Mouse (Mus musculus) naive thymus-derived CD4-positive, alpha-beta T cell, adult 2 months (primary cell): ENCODE data around the gene Clec4a4.
"Not testable (repeated sequence)": the region's sequence is repeated elsewhere in the genome, so short reads cannot be mapped to it uniquely, and the experiment has no call there.

Experiments
- DNase-seq: peaks from one replicate; pipeline ENCODE4 v3.0.0-alpha.2; 2011; ENCODE audit warnings: low read depth

The Clec4a4 gene

GRCm38 (mm10) chr6:122989876-122990437 is at the start of gene Clec4a4:
Gene Clec4a4, plus strand, starts transcription at chr6:122990367.
- DNase-seq = no peak

GRCm38 (mm10) chr6:122946760-122947159 is 43.4 kb upstream of the Clec4a4 start:
- DNase-seq = no peak

DNA sequence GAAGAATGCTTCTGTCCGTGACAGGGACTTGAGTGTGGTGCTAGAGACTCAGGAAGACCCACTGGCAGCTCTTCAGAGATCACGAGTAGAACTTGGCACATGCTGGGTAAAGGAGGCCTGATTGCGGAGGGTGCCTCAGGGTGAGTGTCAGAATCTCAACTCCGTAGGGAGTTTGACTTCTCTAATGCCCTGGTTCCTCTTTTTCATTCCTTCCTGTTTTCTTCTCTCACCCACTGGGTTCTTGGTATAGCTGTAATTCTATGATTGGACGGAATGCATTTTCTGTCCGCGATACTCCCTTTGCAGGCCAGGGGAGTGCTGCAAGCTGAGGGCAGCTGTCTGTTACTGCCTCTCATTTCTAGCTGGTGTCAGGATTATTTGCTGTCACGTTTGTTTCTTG is 37.8 kb upstream of the Clec4a4 start, which contains the start of gene Clec4a3:
Clec4a3 (plus strand) TSS at position 115 of the 400 bp plus-strand sequence.
- no peak for DNase-seq

- DNase-seq = no peak
Measured at GRCm38 (mm10) chr6:122964562-122964961, 25.6 kb upstream of the Clec4a4 start.

- no peak for DNase-seq
Measured at GRCm38 (mm10) chr6:122969048-122969447, 21.1 kb upstream of the Clec4a4 start.

- DNase-seq = not testable (repeated sequence)
Measured at GRCm38 (mm10) chr6:123004696-123005095, 14.5 kb downstream of the Clec4a4 start.

DNA sequence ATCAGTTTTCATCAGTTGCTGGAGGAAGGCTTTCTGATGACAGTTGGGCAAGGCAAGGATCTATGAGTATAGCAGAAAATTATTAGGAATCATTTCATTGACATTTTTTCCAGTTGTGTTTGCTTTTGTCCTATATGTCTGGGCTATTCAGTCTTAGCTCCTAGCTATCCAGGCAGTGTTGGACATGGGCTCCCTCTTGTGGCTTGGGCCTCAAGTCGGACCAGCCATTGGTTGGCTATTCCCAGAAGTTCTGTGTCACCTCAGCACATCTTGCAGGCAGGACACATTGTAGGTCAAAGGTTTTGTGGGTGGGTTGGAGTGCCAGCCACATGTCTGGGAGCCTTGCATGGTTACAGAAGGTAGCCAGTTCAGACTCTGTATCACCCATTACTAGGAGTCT is 15.4 kb downstream of the Clec4a4 start:
- DNase-seq = no peak

- DNase-seq = no peak
Measured at GRCm38 (mm10) chr6:123049742-123050372, 59.7 kb downstream of the Clec4a4 start, which contains the start of gene Clec4b1. Gene Clec4b1, plus strand, starts transcription at chr6:123049962.
